Mouse (Mus musculus) cortical plate, adult 2 months (tissue): ENCODE results near the gene Cspg4.

ENCODE experiments used
- CTCF ChIP-seq: fragments of 200-500 bp; IDR thresholded peaks from 2 replicates; pipeline ENCODE4 v1.5.1; 2011; ENCODE audit warnings: mild to moderate bottlenecking, control low read depth, low read length; ENCODE audit not compliant: insufficient read depth; ENCODE audit errors: extremely low read depth
- POLR2A ChIP-seq: fragments of 200-500 bp; IDR thresholded peaks from 2 replicates; pipeline ENCODE4 v1.6.1; 2011; ENCODE audit warnings: mild to moderate bottlenecking, low read length, control low read depth; ENCODE audit not compliant: insufficient read depth; ENCODE audit errors: extremely low read depth

GRCm38 (mm10) chr9:56894006-56894405, 29.2 kb downstream of the Cspg4 start:
- TF ChIP-seq POLR2A (no peak), CTCF (0 out of 2 replicates have a peak, but pooled peaks have one; percentile 26)
